Mouse (Mus musculus) embryonic facial prominence, embryonic 11.5 days (tissue): ENCODE results near the gene Setx. TPM values are rescaled to one million over a fixed set of nuclear protein-coding genes. Genes with fewer than 3 reads are reported as not detected.
"Not testable (repeated sequence)": the region's sequence is repeated elsewhere in the genome, so short reads cannot be mapped to it uniquely, and the experiment has no call there.

ENCODE experiments used
- ATAC-seq: fragments of 200-750 bp; cut with Nextera tagmentation; replicated peaks from 2 replicates; pipeline ENCODE4 v1.8.0; 2017; ENCODE audit warnings: low read depth; ENCODE audit not compliant: insufficient number of reproducible peaks, low FRiP score, low TSS enrichment
- DNase-seq: peaks from one replicate; pipeline ENCODE4 v3.0.0-alpha.2; 2015; ENCODE audit warnings: low spot score
- H3K27ac ChIP-seq: fragments of 300-500 bp; sonication (generic); replicated peaks from 2 replicates; pipeline ENCODE4 v1.5.1; 2014; ENCODE audit warnings: mild to moderate bottlenecking, low read depth, low read length, control low read depth
- H3K27me3 ChIP-seq: fragments of 300-500 bp; sonication (generic); 2 replicates; pipeline ENCODE4 v1.6.1; 2014; ENCODE audit warnings: mild to moderate bottlenecking, low read length, moderate library complexity, mixed read lengths; ENCODE audit not compliant: control insufficient read depth, insufficient read depth
- H3K36me3 ChIP-seq: fragments of 300-500 bp; sonication (generic); replicated peaks from 2 replicates; pipeline ENCODE4 v1.6.1; 2014; ENCODE audit warnings: low read depth, mild to moderate bottlenecking, low read length, moderate library complexity, mixed read lengths; ENCODE audit not compliant: control insufficient read depth, insufficient read depth
- H3K4me1 ChIP-seq: fragments of 300-500 bp; sonication (generic); 2 replicates; pipeline ENCODE4 v1.6.1; 2014; ENCODE audit warnings: low read length, mixed read lengths; ENCODE audit not compliant: control insufficient read depth, insufficient read depth
- H3K4me2 ChIP-seq: fragments of 300-500 bp; sonication (generic); 2 replicates; pipeline ENCODE4 v1.6.1; 2014; ENCODE audit warnings: low read depth, mild to moderate bottlenecking, control low read depth, low read length, moderate library complexity
- H3K4me3 ChIP-seq: fragments of 300-500 bp; sonication (generic); 2 replicates; pipeline ENCODE4 v1.5.1; 2014; ENCODE audit warnings: low read depth, low read length, control low read depth
- H3K9ac ChIP-seq: fragments of 300-500 bp; sonication (generic); replicated peaks from 2 replicates; pipeline ENCODE4 v1.6.1; 2014; ENCODE audit warnings: mild to moderate bottlenecking, control low read depth, low read length
- H3K9me3 ChIP-seq: fragments of 300-500 bp; sonication (generic); replicated peaks from 2 replicates; pipeline ENCODE4 v1.6.1; 2016; ENCODE audit warnings: mild to moderate bottlenecking, low read length, inconsistent platforms, mixed read lengths; ENCODE audit not compliant: control insufficient read depth
- WGBS: fragments of 180-500 bp; shearing (Covaris S2); extraction: QIAGEN DNeasy Blood & Tissue Kit; methylation state at CpG from one replicate; pipeline ENCODE4 v1.1.7; 2014; 5-methylcytosine and 5-hydroxymethylcytosine counted together
- polyA plus RNA-seq: library from polyadenylated mRNA; unstranded; fragments of >200 nt; fragmentation: Nextera tagmentation; extraction: Ambion mirVana; gene quantifications from 2 replicates; pipeline ENCODE4 v1.2.1, GENCODE M21; 2014

The Setx gene
- polyA plus RNA-seq, result 10.4 and 11.0 TPM in 2 replicates

- no peaks in the 10 kb centered on the region for H3K4me1 ChIP-seq
- peak within 1 kb of the TSS; percentile 73 for H3K4me3 ChIP-seq
- no peaks in the 10 kb centered on the region for H3K9me3 ChIP-seq
- DNase-seq, result no peak
- no peaks in the 10 kb centered on the region; the same call in 1 of the 2 replicates for H3K36me3 ChIP-seq
- H3K9ac ChIP-seq, result peak within 1 kb of the TSS; percentile 85
- peak within 1 kb of the TSS; percentile 74 for H3K4me2 ChIP-seq
- no peak for ATAC-seq
- H3K27me3 ChIP-seq, result no peaks in the 10 kb centered on the region
- peak within 1 kb of the TSS; percentile 95 for H3K27ac ChIP-seq
- WGBS, result 68% methylated on average over 14 of the region's 14 CpGs
Observed at GRCm38 (mm10) chr2:29123907-29124569, at the start of gene Setx. Setx (plus strand) TSS chr2:29124181.

- Histone ChIP-seq H3K27ac (no peak overlapping the region), H3K4me2 (no peak overlapping the region), H3K36me3 (peaks cover 15% of the 10 kb centered on the region), H3K27me3 (no peaks in the 10 kb centered on the region), H3K9ac (no peak overlapping the region), H3K4me3 (no peak overlapping the region), H3K9me3 (no peaks in the 10 kb centered on the region), H3K4me1 (no peaks in the 10 kb centered on the region)
- ATAC-seq (no peak), DNase-seq (no peak)
- WGBS, result 91% methylated on average over 7 of the region's 7 CpGs
Observed at GRCm38 (mm10) chr2:29074676-29075075, 49.3 kb upstream of the Setx start.

GRCm38 (mm10) chr2:29075331-29076070 is 48.5 kb upstream of the Setx start:
- H3K4me3 ChIP-seq, result no peak overlapping the region
- no peaks in the 10 kb centered on the region for H3K4me1 ChIP-seq
- no peak for DNase-seq
- H3K27ac ChIP-seq, result no peak overlapping the region
- no peak overlapping the region for H3K4me2 ChIP-seq
- no peak for ATAC-seq
- peaks cover 15% of the 10 kb centered on the region for H3K36me3 ChIP-seq
- WGBS, result 90% methylated on average over 11 of the region's 11 CpGs
- no peaks in the 10 kb centered on the region for H3K9me3 ChIP-seq
- no peaks in the 10 kb centered on the region for H3K27me3 ChIP-seq
- H3K9ac ChIP-seq, result no peak overlapping the region

DNA sequence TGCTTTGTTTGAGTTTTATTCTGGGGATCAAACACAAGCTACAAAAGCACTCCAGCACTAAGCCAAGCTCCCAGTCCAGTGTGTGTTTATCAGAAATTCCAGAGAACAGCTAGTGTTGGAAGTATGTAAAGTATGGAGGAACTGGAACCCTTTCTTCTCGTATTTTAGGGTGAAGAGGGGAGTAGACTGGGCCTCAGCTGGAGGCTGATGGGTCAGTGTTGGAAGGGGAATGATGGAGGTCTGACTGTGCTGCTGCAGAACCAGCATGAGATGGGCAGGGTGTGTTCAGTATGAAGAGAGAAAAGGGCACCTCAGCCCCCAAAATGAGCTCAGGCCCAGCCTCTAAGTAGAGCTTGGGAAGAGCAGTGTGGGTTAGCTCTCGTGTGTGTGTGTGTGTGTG is 47.8 kb upstream of the Setx start:
- Histone ChIP-seq H3K9me3 (no peaks in the 10 kb centered on the region), H3K4me2 (no peak overlapping the region), H3K4me1 (no peaks in the 10 kb centered on the region), H3K9ac (no peak overlapping the region), H3K27me3 (no peaks in the 10 kb centered on the region), H3K27ac (no peak overlapping the region), H3K4me3 (no peak overlapping the region), H3K36me3 (peaks cover 11% of the 10 kb centered on the region)
- DNase-seq, result no peak
- ATAC-seq, result no peak
- WGBS, result 92% methylated on average over 2 of the region's 2 CpGs

DNA sequence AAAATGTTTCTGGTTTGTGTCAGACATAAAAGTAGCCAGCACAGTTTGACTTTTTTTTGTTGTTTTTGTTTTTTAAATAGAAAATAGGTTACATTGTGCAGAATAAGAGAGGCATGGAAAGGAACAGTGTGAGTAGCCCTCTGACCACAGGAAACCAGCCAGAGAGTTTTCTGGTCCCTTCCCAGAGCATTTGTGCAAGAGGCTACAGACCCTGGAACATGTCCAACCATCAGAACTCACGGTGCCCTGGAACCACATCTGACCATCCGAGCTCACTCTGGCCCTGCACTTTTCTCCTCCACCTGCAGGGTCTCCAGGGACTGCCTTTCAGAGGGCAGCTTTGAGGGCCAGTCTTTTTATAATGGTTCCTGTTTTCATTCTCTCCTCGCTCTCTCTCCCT is 42.0 kb upstream of the Setx start:
- H3K4me3 ChIP-seq, result no peak overlapping the region
- no peak overlapping the region for H3K4me2 ChIP-seq
- no peaks in the 10 kb centered on the region for H3K4me1 ChIP-seq
- no peak for ATAC-seq
- H3K27me3 ChIP-seq, result no peaks in the 10 kb centered on the region
- H3K9ac ChIP-seq, result no peak overlapping the region
- H3K27ac ChIP-seq, result no peak overlapping the region
- WGBS, result 74% methylated on average over 3 of the region's 3 CpGs
- no peaks in the 10 kb centered on the region for H3K9me3 ChIP-seq
- DNase-seq, result no peak
- H3K36me3 ChIP-seq, result no peaks in the 10 kb centered on the region; the same call in none of the 2 replicates

- ATAC-seq, result no peak
- Histone ChIP-seq H3K4me3 (no peak overlapping the region), H3K4me1 (no peaks in the 10 kb centered on the region), H3K4me2 (no peak overlapping the region), H3K36me3 (no peaks in the 10 kb centered on the region; the same call in none of the 2 replicates), H3K9ac (no peak overlapping the region), H3K27ac (no peak overlapping the region), H3K9me3 (no peaks in the 10 kb centered on the region), H3K27me3 (no peaks in the 10 kb centered on the region)
- 96% methylated on average over 7 of the region's 7 CpGs for WGBS
- no peak for DNase-seq
Observed at GRCm38 (mm10) chr2:29086026-29086425, 38.0 kb upstream of the Setx start.

DNA sequence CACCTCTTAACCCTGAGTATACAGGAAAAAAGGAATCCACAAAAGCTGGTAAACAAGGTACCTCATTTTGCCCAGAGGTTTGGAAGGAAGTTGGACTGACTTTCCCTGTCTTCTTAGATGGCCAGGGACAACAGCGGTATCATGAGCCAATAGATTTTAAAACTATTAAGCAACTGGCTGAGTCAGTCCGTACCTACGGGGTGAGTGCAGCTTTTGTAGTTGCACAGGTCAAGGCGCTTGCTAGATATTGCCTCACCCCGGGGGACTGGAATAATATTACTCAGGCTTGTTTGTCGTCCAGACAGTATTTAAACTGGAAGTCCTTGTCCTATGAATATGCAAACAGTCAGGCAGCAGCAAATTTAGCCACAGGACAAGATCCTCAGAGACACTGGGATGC is 34.7 kb upstream of the Setx start:
- 90% methylated on average over 6 of the region's 6 CpGs for WGBS
- H3K4me3 ChIP-seq, H3K36me3 ChIP-seq, DNase-seq, H3K9ac ChIP-seq, H3K27me3 ChIP-seq, H3K9me3 ChIP-seq, ATAC-seq, H3K4me2 ChIP-seq, H3K4me1 ChIP-seq, H3K27ac ChIP-seq: not testable (repeated sequence)

DNA sequence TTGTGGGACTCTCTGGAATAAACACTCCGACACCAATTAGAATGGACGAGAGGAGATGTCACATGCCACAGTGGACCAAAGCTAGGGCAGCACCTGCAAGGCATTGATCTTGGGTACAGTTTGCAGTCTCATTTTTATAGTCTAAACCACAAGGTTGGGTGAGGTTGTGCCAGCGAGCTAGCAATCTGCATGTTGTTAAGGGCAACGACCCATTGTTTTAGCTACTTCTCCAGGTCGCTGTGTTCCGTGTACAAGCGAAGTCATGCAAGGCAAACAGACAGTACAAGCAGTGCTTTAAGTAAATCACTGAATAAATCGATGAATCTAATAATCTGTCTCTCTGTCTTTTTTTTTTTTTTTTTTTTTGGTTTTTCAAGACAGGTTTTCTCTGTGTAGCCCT is 28.3 kb upstream of the Setx start:
- 87% methylated on average over 8 of the region's 8 CpGs for WGBS
- no peak overlapping the region for H3K4me3 ChIP-seq

More for the DNA sequence above, 28.3 kb upstream of the Setx start:
- no peaks in the 10 kb centered on the region for H3K36me3 ChIP-seq
- H3K27me3 ChIP-seq, result no peaks in the 10 kb centered on the region
- H3K4me2 ChIP-seq, result no peak overlapping the region
- H3K4me1 ChIP-seq, result no peaks in the 10 kb centered on the region
- no peak overlapping the region for H3K9ac ChIP-seq
- no peak overlapping the region for H3K27ac ChIP-seq
- no peak for DNase-seq
- no peak for ATAC-seq
- no peaks in the 10 kb centered on the region for H3K9me3 ChIP-seq
